Mouse (Mus musculus) heart, embryonic 15.5 days (tissue): ENCODE data around the gene Kcnk7. TPM values are rescaled to one million over a fixed set of nuclear protein-coding genes. Genes with fewer than 3 reads are reported as not detected.

ENCODE experiments used
- microRNA-seq: library from miRNA; unstranded; fragments of <30 nt; microRNA quantifications from one replicate; pipeline ENCODE4, GENCODE M21; 2016
- polyA plus RNA-seq: library from polyadenylated mRNA; unstranded; fragments of >200 nt; fragmentation: Nextera tagmentation; extraction: Ambion mirVana; gene quantifications from 2 replicates; pipeline ENCODE4 v1.2.1, GENCODE M21; 2015

The Kcnk7 gene
- polyA plus RNA-seq, 1 experiment from 2014 or later = 0.40 TPM

Small RNAs within 50 kb of the gene (microRNA-seq; reads per million reads assigned to microRNA genes)
- gene Mir6987 = not detected

Other genes starting within 250 kb of the Kcnk7 start
- 9.0 and 9.9 TPM in 2 replicates for gene Ccdc85b, start 246.5 kb upstream of the Kcnk7 start, polyA plus RNA-seq
- 97.9 and 106 TPM in 2 replicates for gene Fibp, start 243.8 kb upstream of the Kcnk7 start, polyA plus RNA-seq
- gene Ctsw, start 235.9 kb upstream of the Kcnk7 start, polyA plus RNA-seq = 1.4 and 3.5 TPM in 2 replicates
- gene Efemp2, start 230.4 kb upstream of the Kcnk7 start, polyA plus RNA-seq = 65.6 and 95.4 TPM in 2 replicates
- 33.8 and 48.7 TPM in 2 replicates for gene Mus81, start 216.0 kb upstream of the Kcnk7 start, polyA plus RNA-seq
- 1,578 and 1,766 TPM in 2 replicates for gene Cfl1, start 213.9 kb upstream of the Kcnk7 start, polyA plus RNA-seq
- gene 1700020D05Rik, start 200.6 kb upstream of the Kcnk7 start, polyA plus RNA-seq = 0.14 and 0.16 TPM in 2 replicates
- gene Snx32, start 193.8 kb upstream of the Kcnk7 start, polyA plus RNA-seq = 15.8 and 17.6 TPM in 2 replicates
- 0.25 and 0.87 TPM in 2 replicates for gene Ovol1, start 143.7 kb upstream of the Kcnk7 start, polyA plus RNA-seq
- gene Ap5b1, start 136.3 kb upstream of the Kcnk7 start, polyA plus RNA-seq = 2.0 and 4.5 TPM in 2 replicates
- gene Rnaseh2c, start 102.5 kb upstream of the Kcnk7 start, polyA plus RNA-seq = 89.7 and 96.1 TPM in 2 replicates
- gene Kat5, start 94.1 kb upstream of the Kcnk7 start, polyA plus RNA-seq = 29.6 and 35.3 TPM in 2 replicates
- 33.2 and 46.7 TPM in 2 replicates for gene Rela, start 66.9 kb upstream of the Kcnk7 start, polyA plus RNA-seq
- gene Sipa1, start 40.7 kb upstream of the Kcnk7 start, polyA plus RNA-seq = 20.6 and 33.5 TPM in 2 replicates
- 23.7 and 29.6 TPM in 2 replicates for gene Map3k11, start 15.6 kb upstream of the Kcnk7 start, polyA plus RNA-seq
- gene Pcnx3, start 15.5 kb upstream of the Kcnk7 start, polyA plus RNA-seq = 8.9 and 14.2 TPM in 2 replicates
- 82.6 and 84.3 TPM in 2 replicates for gene Ehbp1l1, start 21.9 kb downstream of the Kcnk7 start, polyA plus RNA-seq
- 68.1 and 82.4 TPM in 2 replicates for gene Fam89b, start 25.3 kb downstream of the Kcnk7 start, polyA plus RNA-seq
- gene Ltbp3, start 36.5 kb downstream of the Kcnk7 start, polyA plus RNA-seq = 26.6 and 43.3 TPM in 2 replicates
- 53.5 and 65.9 TPM in 2 replicates for gene Scyl1, start 67.1 kb downstream of the Kcnk7 start, polyA plus RNA-seq
- 25.1 and 35.1 TPM in 2 replicates for gene Frmd8, start 170.9 kb downstream of the Kcnk7 start, polyA plus RNA-seq
- 3.2 and 4.2 TPM in 2 replicates for gene Slc25a45, start 173.4 kb downstream of the Kcnk7 start, polyA plus RNA-seq
- gene Tigd3, start 189.8 kb downstream of the Kcnk7 start, polyA plus RNA-seq = 1.2 and 2.0 TPM in 2 replicates
- gene Dpf2, start 208.6 kb downstream of the Kcnk7 start, polyA plus RNA-seq = 81.9 and 106 TPM in 2 replicates
- gene Cdc42ep2, start 220.4 kb downstream of the Kcnk7 start, polyA plus RNA-seq = 10.4 and 13.0 TPM in 2 replicates